Mouse (Mus musculus) ovary, postnatal 14 days (tissue): ENCODE results near the gene Lig3.

Source experiments
- DNase-seq: peaks from one replicate; pipeline ENCODE4 v3.0.0; 2022; ENCODE audit warnings: low spot score

The Lig3 gene

GRCm38 (mm10) chr11:82780983-82781903 is at the start of gene Lig3:
Gene Lig3 (plus strand): TSS chr11:82781108.
- DNase-seq, result peak; percentile 89

- no peak for DNase-seq
These were observed 46.7 kb upstream of the Lig3 start for GRCm38 (mm10) chr11:82734227-82734626.

GRCm38 (mm10) chr11:82739006-82739405 is 41.9 kb upstream of the Lig3 start:
- DNase-seq, result no peak

- peak; percentile 19 for DNase-seq
These were observed 34.8 kb upstream of the Lig3 start for GRCm38 (mm10) chr11:82746138-82746537.

- DNase-seq, result no peak
These were observed 34.0 kb upstream of the Lig3 start for GRCm38 (mm10) chr11:82746857-82747366.

- DNase-seq, result no peak
These were observed 28.4 kb upstream of the Lig3 start for GRCm38 (mm10) chr11:82752349-82753115.

- no peak for DNase-seq
These were observed 25.0 kb upstream of the Lig3 start for GRCm38 (mm10) chr11:82755919-82756318.

GRCm38 (mm10) chr11:82762286-82762829 is 18.6 kb upstream of the Lig3 start:
- no peak for DNase-seq

- no peak for DNase-seq
These were observed 17.6 kb upstream of the Lig3 start for GRCm38 (mm10) chr11:82763261-82763660.

- peak; percentile 89 for DNase-seq
These were observed 17.0 kb upstream of the Lig3 start, which contains the start of the genes Cct6b and Zfp830 for GRCm38 (mm10) chr11:82763742-82764437. Gene Cct6b (minus strand): TSS chr11:82764321. Gene Zfp830 (plus strand): TSS chr11:82764345.

- DNase-seq, result no peak
These were observed 16.4 kb upstream of the Lig3 start for GRCm38 (mm10) chr11:82764438-82764924.

- no peak for DNase-seq
These were observed 774 bp upstream of the Lig3 start for GRCm38 (mm10) chr11:82780134-82780533.

- no peak for DNase-seq
These were observed 1.3 kb downstream of the Lig3 start for GRCm38 (mm10) chr11:82782197-82782596.

GRCm38 (mm10) chr11:82783453-82783852 is 2.5 kb downstream of the Lig3 start:
- DNase-seq, result no peak

GRCm38 (mm10) chr11:82806656-82807055 is 25.7 kb downstream of the Lig3 start:
- no peak for DNase-seq

- DNase-seq, result no peak
These were observed 26.5 kb downstream of the Lig3 start for GRCm38 (mm10) chr11:82807370-82807769.

GRCm38 (mm10) chr11:82808485-82808884 is 27.6 kb downstream of the Lig3 start:
- no peak for DNase-seq

- DNase-seq, result peak; percentile 34
These were observed 38.4 kb downstream of the Lig3 start for GRCm38 (mm10) chr11:82819350-82819749.

- no peak for DNase-seq
These were observed 40.0 kb downstream of the Lig3 start for GRCm38 (mm10) chr11:82820788-82821456.

GRCm38 (mm10) chr11:82826818-82827217 is 45.9 kb downstream of the Lig3 start:
- DNase-seq, result no peak
